Mouse (Mus musculus) skeletal muscle tissue, adult 2 months (tissue): ENCODE data around the gene Cnksr3.

Experiments
- DNase-seq: peaks from one replicate; pipeline ENCODE4 v3.0.0-alpha.2; 2012; ENCODE audit warnings: low read depth, low spot score

Cnksr3 gene

DNA sequence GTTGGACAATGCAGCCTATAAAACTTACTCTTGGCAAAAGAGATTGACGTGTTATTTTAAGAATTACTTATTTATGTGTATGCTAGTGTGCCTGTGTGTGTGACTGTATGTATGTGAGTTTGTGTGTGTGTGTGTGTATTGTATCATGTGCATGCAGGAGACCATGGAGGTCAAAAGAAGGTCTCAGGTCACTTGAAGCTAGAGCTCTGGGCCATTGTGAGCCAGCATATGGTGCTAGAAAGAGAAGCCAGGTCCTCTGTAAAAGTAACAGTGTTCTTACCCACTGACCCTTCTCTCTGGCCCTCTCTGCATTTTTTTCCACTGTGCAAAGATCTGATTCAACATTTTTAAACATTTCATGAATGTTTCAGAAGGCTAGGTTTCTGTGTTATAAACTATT, 134.1 kb downstream of the Cnksr3 start:
- DNase-seq = no peak

GRCm38 (mm10) chr10:7077389-7077808, 134.6 kb downstream of the Cnksr3 start:
- no peak for DNase-seq

- no peak for DNase-seq
Measured at GRCm38 (mm10) chr10:7076662-7077211, 135.3 kb downstream of the Cnksr3 start.

DNA sequence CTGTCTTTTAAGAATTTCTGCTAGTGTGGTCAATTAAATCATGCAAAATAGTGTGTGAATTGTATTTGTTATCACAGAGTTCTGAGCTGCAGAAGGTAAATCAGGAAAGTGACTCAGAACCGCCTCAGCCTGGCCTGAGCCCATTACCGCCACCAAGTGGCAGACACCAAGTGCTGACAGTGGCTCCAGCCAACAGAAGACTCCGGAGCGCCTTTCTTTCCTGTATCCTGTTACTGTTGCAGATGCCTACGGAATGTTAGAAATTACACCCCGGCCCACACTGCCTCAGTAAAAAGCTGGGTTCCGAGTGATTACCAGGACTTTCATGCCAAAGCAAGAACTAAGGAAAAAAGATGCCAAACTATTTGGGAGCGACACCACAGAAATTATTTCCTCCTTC, 135.8 kb downstream of the Cnksr3 start:
- DNase-seq = peak; percentile 38

DNA sequence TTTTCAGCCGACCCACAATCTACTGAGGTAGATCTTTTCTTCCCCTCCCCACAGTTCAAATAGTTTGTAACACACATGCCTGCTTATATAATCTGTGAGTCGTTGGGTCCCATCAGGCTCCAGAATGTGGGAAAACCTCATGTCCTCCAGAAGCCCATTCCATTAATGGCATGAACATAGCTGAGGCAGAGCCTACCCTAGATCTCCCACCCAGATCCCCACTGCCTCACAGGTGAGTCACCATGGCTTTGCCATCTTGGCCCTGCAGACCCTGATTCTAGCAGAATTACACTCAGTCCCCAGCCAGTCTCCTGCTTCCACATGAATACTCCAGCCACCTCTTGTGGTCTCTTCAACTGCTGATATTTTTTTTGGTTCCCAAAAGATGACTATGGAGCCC, 136.4 kb downstream of the Cnksr3 start:
- no peak for DNase-seq

- no peak for DNase-seq
Measured at GRCm38 (mm10) chr10:7074231-7074630, 137.8 kb downstream of the Cnksr3 start.

- no peak for DNase-seq
Measured at GRCm38 (mm10) chr10:7070924-7071323, 141.1 kb downstream of the Cnksr3 start.

- DNase-seq = no peak
Measured at GRCm38 (mm10) chr10:7070100-7070835, 141.8 kb downstream of the Cnksr3 start.

DNA sequence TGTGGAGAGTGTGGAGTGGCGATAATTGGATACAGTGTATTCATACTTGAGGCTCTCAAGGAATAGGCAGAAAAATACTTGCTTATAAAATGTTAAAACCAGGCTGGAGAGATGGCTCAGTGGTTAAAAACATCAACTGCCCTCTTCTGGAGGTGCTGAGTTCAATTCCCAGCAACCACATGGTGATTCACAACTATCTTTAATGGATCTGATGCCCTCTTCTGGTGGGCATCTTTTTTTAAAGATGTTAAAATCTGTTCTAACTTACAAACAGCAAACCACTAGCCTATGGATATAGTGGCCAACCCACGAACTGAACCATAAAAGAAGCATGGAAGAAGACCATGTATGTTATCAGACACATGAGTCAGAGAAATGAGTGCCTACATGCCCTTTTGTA, 142.9 kb downstream of the Cnksr3 start:
- no peak for DNase-seq
